Mouse (Mus musculus) megakaryocyte, embryonic 14.5 days (primary cell): ENCODE measurements at regions not wholly inside any gene's neighbourhood (a gene's known extent, or its start where the extent isn't known, plus 50 kb on each side); places are given as distances from the start of the nearest gene placed in this dataset.

ENCODE experiments used
- FLI1 ChIP-seq: IDR thresholded peaks from 2 replicates; pipeline ENCODE4 v1.6.1; 2012; ENCODE audit warnings: low read length, inconsistent platforms, mixed read lengths
- GATA1 ChIP-seq: IDR thresholded peaks from 3 replicates; pipeline ENCODE4 v1.6.1; 2012; ENCODE audit warnings: mixed read lengths, low read length, inconsistent platforms, borderline replicate concordance

DNA sequence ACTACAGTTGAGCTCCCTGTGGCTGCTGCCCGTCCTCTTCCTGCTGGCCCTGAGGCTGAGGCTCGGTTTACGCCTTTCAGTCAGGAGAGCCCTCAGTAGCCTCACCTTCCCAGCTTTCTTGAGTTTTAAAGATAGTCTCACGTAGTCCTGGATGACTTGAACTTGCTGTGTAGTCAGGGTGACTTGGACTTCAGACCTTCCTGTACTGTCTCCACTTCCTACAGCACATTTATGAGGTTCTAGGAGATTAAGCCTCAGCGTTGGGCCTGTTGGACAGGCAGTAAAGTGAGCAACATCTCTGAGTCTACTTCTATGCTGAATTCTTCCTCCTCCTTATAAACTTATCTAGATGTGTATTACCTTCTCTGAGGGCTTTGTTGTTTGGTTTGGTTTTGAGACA, 546.2 kb downstream of the Zfp704 start:
- TF ChIP-seq GATA1 (no peak), FLI1 (no peak)
